Mouse (Mus musculus) olfactory bulb, adult 2 months (tissue): ENCODE data around the gene Tmem234.

Source experiments
- CTCF ChIP-seq: fragments of 200-500 bp; IDR thresholded peaks from 2 replicates; pipeline ENCODE4 v1.5.1; 2012; ENCODE audit warnings: low read depth, mild to moderate bottlenecking, low read length, moderate library complexity; ENCODE audit not compliant: insufficient read depth
- POLR2A ChIP-seq: fragments of 200-500 bp; IDR thresholded peaks from 2 replicates; pipeline ENCODE4 v1.6.1; 2012; ENCODE audit warnings: mild to moderate bottlenecking, low read depth, low read length, moderate library complexity; ENCODE audit not compliant: insufficient read depth

DNA sequence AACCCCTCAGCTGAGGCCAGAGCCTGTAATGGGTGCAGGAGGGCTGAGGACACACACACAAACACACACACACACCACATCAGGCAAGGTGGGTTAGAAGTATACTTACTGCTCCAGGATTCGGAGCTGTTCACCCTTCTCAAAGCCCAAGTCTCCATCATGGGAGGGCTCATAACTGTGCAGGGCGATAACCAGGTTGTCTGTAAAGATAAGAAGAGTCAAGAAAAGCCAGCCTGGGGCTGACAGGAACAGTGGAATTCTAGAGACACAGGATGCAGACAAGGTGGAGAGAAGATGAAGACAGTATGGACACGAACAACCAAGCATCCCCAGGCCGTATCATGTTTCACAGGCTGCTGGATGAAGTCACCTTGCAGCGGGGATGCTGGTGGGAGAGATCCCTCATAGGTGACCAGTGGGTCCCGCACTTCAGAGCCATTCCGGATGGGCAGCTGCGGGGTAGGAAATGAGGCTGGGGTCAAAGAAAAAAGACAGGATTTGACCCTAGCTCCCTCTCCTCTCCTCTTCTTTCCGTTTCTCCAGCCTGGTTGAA, 43.1 kb upstream of the Tmem234 start:
- TF ChIP-seq POLR2A, result no peak
- TF ChIP-seq CTCF, result no peak
